Mouse (Mus musculus) B cell, adult 2 months (primary cell): ENCODE measurements around the gene Lbp.

Experiments used
- DNase-seq, 2 experiments: peaks; one replicate each; pipeline ENCODE4 v3.0.0; 2022

The Lbp gene

DNA sequence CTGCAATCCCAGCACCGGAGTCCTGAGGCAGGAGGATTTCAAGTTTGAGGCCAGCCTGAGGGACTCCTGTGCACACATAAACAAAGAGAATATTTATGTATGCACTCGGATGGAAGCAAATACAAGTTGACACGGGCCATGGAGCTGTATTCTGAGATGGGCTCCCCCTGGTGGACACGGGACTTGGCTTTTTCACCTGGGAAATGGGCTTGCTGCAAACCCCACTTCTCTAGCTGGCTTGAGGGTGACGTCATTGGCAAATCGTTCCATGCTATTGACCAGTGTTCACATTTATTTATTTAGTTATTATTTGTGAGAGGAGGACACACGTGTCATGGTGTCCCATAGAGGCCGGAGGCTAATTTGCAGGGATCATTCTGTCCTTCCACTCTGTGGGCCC, 10.1 kb downstream of the Lbp start:
- DNase-seq: peak in 1 of 2 experiments; percentile 18

DNA sequence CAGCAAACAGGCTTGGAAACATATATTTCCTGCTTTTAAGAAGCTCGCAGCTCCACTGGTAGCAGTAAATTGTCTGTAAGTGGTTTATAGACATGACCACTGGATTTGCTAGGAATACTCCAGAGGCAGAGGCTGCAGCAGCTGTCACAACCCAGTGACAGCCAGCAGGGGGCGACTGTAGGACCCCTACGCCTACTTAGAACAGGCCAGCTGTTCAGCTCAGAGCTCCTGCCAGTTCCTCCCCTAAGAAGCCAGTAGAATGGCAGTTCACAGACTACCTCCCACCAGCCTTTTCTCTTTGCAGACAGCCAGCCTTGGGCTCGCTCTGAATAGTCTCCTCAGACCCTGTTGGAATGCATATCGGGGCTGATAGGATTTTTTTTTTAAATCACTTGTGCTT, 10.7 kb downstream of the Lbp start:
- DNase-seq: peak; percentile 53 to 57

- no peak for DNase-seq
Measured at GRCm38 (mm10) chr2:158321596-158321995, 15.3 kb downstream of the Lbp start.

DNA sequence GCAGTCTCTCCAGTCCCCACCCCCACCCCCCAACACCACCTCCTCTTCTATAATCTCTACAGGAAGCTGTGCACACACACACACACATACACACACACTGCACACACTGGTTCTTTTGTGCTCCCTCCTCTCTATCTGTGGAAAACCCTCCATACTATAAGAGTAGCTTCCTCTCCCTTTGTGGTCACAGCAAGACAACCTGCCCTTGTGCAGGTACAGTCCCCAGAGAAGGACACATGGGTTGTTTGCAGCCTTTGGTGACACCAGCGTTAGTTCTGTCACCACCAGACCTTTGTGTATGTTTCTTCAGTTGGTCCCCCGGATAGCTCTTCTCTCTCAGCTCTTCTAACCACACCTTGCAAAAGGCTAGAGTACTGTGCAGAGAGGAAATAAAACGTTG, 16.6 kb downstream of the Lbp start:
- no peak for DNase-seq

- DNase-seq: no peak
Measured at GRCm38 (mm10) chr2:158324531-158325190, 18.4 kb downstream of the Lbp start.

DNA sequence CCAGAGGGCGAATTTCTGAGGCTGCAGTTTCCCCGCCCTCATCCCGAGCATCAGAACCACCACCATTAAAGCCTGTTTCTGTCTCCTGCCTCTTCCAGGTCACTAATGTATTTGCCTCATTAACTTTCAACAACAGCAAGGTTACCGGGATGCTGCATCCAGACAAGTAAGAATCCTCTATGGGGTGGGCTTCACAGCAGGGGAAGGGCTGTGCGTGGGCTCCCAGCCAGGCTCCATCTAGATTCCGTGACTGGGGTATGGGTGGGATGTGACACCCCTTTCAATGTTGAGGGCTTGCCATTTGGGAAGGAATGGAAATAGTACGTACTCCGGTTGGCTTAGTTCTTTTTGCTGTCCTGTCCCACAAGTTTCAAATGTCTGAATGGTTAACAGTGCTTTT, 19.3 kb downstream of the Lbp start:
- no peak for DNase-seq

- no peak for DNase-seq
Measured at GRCm38 (mm10) chr2:158334356-158334755, 28.1 kb downstream of the Lbp start.

GRCm38 (mm10) chr2:158337698-158338097, 31.4 kb downstream of the Lbp start:
- no peak for DNase-seq

DNA sequence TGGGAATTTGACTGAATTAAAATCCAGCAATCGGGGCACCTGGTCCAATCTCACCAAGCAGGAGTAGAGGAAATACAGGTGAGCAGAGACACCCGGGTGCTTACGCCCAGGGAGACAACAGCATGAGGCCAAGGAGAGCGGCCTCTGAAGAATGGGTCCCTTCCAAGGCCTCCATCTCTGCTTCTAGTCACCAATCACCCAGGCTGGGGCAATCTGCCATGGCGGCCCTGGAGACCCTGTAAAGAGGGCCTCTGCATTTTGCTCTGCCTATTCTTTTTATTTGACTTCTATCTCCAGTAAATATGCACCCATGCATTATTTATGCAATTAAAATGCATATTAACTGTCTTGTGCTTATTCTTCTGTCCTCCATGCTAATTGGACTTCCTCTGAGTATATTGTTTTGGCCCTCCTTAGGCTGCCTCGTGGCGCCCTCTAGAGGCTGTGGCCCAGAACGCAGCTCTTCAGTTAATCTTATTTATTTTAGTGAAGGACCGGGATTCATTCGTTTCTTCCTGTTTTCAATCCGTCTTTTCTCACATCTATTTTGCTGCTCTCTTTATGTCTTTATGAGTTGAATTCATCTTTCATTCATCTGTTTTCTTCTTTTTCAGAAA, 33.8 kb downstream of the Lbp start:
- DNase-seq: peak; percentile 68 to 69

DNA sequence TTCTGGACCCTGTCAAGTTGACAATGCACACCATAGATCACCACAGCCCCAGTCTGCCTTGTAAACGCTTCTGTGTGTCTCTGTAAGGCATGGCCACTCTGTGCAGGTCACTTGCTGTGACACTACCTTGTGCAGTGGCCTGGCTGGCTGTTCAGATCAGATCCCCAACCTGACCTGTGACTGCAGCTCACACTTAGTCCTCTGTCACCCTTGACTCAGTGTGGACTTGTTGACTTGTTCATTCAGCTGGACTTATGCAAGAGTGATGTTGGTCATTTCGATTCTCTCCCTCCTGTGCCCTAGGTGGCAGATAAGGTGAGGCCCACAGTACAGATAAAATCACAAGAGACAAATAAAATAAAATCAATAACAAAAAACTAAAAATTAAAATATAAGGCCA, 35.0 kb downstream of the Lbp start:
- no peak for DNase-seq

- DNase-seq: no peak
Measured at GRCm38 (mm10) chr2:158343495-158343894, 37.2 kb downstream of the Lbp start.

- no peak for DNase-seq
Measured at GRCm38 (mm10) chr2:158346467-158346866, 40.2 kb downstream of the Lbp start.

- DNase-seq: peak; percentile 76 to 78
Measured at GRCm38 (mm10) chr2:158347868-158348267, 41.6 kb downstream of the Lbp start.

- no peak for DNase-seq
Measured at GRCm38 (mm10) chr2:158352801-158353520, 46.7 kb downstream of the Lbp start.

DNA sequence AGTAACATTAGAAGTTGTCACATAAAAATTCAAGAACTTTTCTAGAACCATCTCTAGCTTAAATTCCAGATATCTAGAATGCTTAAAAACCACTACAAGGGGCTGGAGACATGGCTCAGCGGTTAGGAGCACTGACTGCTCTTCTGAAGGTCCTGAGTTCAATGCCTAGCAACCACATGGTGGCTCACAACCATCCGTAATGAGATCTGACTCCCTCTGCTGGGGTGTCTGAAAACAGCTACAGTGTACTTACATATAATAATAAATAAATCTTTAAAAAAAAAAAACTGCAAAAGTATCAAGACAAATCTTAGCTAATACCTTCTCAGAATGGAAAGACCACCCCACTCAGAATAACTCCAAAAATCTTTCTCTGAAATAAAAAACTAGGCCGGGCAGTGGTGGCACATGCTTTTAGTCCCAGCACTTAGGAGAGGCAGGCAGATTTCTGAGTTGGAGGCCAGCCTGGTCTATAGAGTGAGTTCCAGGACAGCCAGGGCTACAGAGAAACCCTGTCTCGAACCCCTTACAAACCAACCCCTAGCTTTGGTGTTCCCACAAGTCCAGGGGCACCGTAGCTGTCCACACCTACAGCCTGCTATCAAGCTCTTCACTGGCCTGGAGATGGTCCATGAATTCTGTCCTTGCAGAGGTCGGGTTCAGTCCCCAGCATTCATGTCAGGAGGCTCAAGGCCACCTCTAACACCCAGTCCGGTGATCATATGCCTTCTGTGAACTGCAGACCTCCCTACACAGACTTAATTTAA, 48.2 kb downstream of the Lbp start:
- DNase-seq: peak in 1 of 2 experiments; percentile 21

DNA sequence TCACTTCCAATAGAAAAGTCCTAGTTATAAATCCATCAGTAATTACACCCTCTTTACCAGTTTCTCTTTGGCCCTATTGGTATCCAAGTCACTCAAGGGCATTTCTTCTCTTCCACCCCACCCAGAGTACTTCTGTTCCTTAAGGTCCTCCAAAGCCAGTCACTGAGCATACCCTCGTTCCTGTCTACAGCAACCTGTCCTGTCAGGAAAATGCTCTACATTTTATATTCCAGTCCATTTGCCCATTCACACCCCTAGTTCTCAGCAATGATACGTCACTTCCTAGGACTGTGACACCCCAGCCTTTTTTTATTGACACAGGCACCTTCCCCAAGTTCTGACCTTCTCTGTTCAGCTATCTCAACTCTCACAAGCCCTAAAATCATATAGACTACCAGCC, 48.9 kb downstream of the Lbp start:
- DNase-seq: no peak

DNA sequence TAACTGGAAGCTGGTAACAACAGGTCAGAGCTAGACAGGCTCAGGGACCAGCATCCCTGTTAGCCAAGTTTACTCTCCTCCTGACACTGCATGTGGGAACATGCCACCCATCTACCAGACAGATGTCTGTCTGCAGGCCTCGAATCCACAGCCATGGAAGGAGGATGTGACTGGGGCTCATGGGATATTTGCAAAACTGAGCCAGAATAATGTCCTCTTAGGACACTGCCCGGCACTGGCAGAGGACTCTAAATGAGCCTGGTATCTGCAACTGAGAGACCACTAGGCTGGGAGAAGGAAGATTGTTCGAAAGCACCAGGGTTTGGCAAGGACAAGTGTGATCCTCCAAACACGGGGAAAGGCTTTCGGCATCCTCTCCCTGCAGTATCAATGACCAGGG, 49.8 kb downstream of the Lbp start:
- DNase-seq: no peak

DNA sequence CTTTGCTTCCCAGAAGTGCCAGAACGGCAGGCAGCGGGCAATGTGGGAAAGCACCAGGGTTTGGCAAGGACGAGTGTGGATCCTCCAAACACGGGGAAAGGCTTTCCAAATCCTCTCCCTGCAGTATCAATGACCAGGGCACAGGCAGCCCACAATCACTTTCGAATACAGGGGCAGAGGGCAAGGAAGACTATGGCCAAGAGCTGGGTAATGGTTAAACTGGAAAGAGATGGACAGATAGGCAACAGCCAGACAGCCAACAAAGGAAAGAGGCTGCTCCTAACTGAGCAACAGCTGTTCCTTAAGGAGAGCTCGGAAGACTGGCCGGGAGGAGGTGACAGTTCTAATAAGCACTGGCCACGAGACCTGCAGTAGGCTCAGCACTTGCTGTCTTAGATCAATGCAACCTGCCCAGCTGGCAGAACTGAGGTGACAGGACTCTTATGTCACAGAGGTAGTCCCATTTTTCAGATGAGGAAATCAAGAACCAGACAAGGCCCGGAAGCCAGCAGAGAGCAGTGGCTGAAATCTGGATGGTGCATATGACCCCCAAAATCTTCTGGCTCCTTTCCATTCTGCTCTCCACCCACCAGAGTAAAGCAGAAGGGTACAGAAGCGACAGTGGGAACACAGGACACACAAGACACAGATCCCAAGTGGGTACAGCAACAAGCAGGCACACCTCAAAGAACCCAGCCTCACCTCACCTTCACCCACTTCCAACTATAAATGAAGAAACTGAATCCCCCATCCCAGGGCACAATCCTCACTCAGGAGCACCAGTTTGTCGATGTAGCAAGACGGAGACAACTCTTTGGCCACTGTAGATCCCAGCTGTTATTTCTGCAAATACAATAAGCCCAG, 53.7 kb downstream of the Lbp start:
- no peak for DNase-seq

- DNase-seq: peak; percentile 90 to 91
Measured at GRCm38 (mm10) chr2:158360873-158361677, 54.8 kb downstream of the Lbp start.

- DNase-seq: no peak
Measured at GRCm38 (mm10) chr2:158361678-158362320, 55.5 kb downstream of the Lbp start.

- DNase-seq: no peak
Measured at GRCm38 (mm10) chr2:158364175-158364574, 57.9 kb downstream of the Lbp start.
